In the genomic region with DNA sequence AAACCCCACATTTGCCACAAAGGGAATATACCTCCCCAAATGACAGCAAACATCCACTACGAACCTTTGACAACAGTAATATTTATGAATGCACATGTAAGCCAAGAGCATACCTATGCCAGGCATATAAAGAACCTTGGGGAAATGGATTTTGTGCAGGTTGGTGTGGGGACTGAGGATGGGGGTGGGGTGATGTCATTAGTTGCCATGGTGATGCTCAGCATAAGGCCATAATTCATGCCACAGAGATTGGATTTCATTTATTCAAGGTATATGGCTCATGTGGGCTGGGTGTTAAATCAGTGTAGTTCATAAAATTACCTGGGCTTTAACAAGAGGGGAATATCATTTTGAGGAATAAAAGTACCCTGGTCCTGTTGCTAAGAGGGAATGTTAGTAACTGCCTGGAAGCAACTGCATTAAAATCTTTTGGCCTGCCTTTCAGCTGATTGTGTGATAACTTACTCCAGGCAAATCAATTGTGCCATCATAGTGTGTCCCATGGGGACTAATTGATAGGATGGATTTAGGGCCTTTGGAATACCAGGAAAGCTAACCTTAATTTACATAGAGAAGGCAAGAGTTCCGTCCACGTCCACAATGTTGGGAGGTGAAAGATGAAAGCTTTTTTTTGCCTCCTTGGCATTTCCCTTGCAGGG, we compare ENCODE assay signal across 19 mouse cellular contexts.
A peak's percentile ranks its signal among the peaks of the same experiment; 100 is the strongest.
DNase-seq lines count a peak whose midpoint lies in the region; ATAC-seq lines count a peak whose summit lies in the region.
"Had no signal": no experiment of that assay in that cellular context is flagged by ENCODE, and none has a peak within 500 bp of the region (broad histone marks: within the 10 kb centered on the region; RNA-seq: fewer than 3 reads in every experiment).

No protein-coding gene starts in this region.

- H3K4me1 ChIP-seq in hindbrain, embryonic 11.5 days (replicated peaks; ENCODE audit: control insufficient read depth, insufficient read depth, low read length), result no peaks in the 10 kb centered on the region
- no peaks in the 10 kb centered on the region for H3K4me1 ChIP-seq in hindbrain, embryonic 10.5 days (replicated peaks)
- peaks cover 14% of the 10 kb centered on the region; the same call in 1 of the 2 replicates for H3K4me1 ChIP-seq in forebrain, embryonic 16.5 days (replicated peaks; ENCODE audit: control insufficient read depth, insufficient read depth, low read length)
- H3K4me1 ChIP-seq in neural tube, embryonic 13.5 days (replicated peaks), result peaks cover 29% of the 10 kb centered on the region
- H3K4me1 ChIP-seq: embryonic facial prominence, embryonic 15.5 days; liver, embryonic 15.5 days had no signal

- peak; percentile 25 for DNase-seq in hindbrain, embryonic 11.5 days (ENCODE audit: low spot score)
- DNase-seq in hindbrain, embryonic 10.5 days (ENCODE audit: low spot score), result no peak
- peak; percentile 35 for DNase-seq in mesoderm, embryonic 11.5 days (ENCODE audit: low read depth, low spot score)
- no peak for DNase-seq in c-Kit-positive CD71-positive TER-119-positive erythroid progenitor cells, embryonic 14.5 days (ENCODE audit: low spot score)
- no peak for DNase-seq in layer of hippocampus, adult 9-10 months (ENCODE audit: low spot score)
- DNase-seq in heart, adult 11 months, result no peak
- DNase-seq: adrenal gland, postnatal 14 days; B cell, adult 2 months; cerebellum, adult 2 months; gastrocnemius, adult 2 months; heart, adult 2 months; layer of hippocampus, adult 9-11 months; spleen, adult 18-20 months had no signal

- H3K27me3 ChIP-seq in hindbrain, embryonic 11.5 days (ENCODE audit: control insufficient read depth, insufficient read depth, low read length), result no peaks in the 10 kb centered on the region
- no peaks in the 10 kb centered on the region for H3K27me3 ChIP-seq in hindbrain, embryonic 10.5 days (ENCODE audit: insufficient read depth, poor library complexity, severe bottlenecking)
- no peaks in the 10 kb centered on the region for H3K27me3 ChIP-seq in forebrain, embryonic 16.5 days (replicated peaks; ENCODE audit: control insufficient read depth, insufficient read depth, low read length)
- no peaks in the 10 kb centered on the region for H3K27me3 ChIP-seq in neural tube, embryonic 13.5 days
- H3K27me3 ChIP-seq: embryonic facial prominence, embryonic 15.5 days; liver, embryonic 15.5 days had no signal

- no peak overlapping the region for H3K9ac ChIP-seq in hindbrain, embryonic 11.5 days (ENCODE audit: low read depth, low read length)
- no peak overlapping the region for H3K9ac ChIP-seq in forebrain, embryonic 16.5 days (replicated peaks; ENCODE audit: low read depth, low read length)
- H3K9ac ChIP-seq in neural tube, embryonic 13.5 days, result no peak overlapping the region
- H3K9ac ChIP-seq: embryonic facial prominence, embryonic 15.5 days; liver, embryonic 15.5 days had no signal

- peak; percentile 81 for ATAC-seq in hindbrain, embryonic 11.5 days (ENCODE audit: low FRiP score)
- ATAC-seq in forebrain, embryonic 16.5 days, result peak; percentile 68
- peak; percentile 89 for ATAC-seq in neural tube, embryonic 13.5 days (ENCODE audit: low read depth)
- ATAC-seq: lung, postnatal 0 days had no signal

- no peak overlapping the region for H3K4me3 ChIP-seq in hindbrain, embryonic 11.5 days (ENCODE audit: low read depth, low read length)
- no peak overlapping the region for H3K4me3 ChIP-seq in hindbrain, embryonic 10.5 days
- no peak overlapping the region for H3K4me3 ChIP-seq in forebrain, embryonic 16.5 days (replicated peaks; ENCODE audit: low read length)
- no peak overlapping the region for H3K4me3 ChIP-seq in neural tube, embryonic 13.5 days
- H3K4me3 ChIP-seq: embryonic facial prominence, embryonic 15.5 days; gastrocnemius, adult 2 months; heart, adult 2 months; liver, embryonic 15.5 days; myocyte had no signal

- no peaks in the 10 kb centered on the region for H3K36me3 ChIP-seq in hindbrain, embryonic 11.5 days (ENCODE audit: control insufficient read depth, insufficient read depth, low read length)
- H3K36me3 ChIP-seq in hindbrain, embryonic 10.5 days, result no peaks in the 10 kb centered on the region
- H3K36me3 ChIP-seq in forebrain, embryonic 16.5 days (ENCODE audit: control insufficient read depth, insufficient read depth), result no peaks in the 10 kb centered on the region
- H3K36me3 ChIP-seq in neural tube, embryonic 13.5 days, result peaks cover 5% of the 10 kb centered on the region; the same call in 1 of the 2 replicates
- H3K36me3 ChIP-seq: embryonic facial prominence, embryonic 15.5 days; liver, embryonic 15.5 days had no signal

- WGBS in hindbrain, embryonic 11.5 days, result 68% methylated on average over 3 of the region's 3 CpGs
- WGBS in hindbrain, embryonic 10.5 days, result 74% methylated on average over 3 of the region's 3 CpGs
- 61% methylated on average over 3 of the region's 3 CpGs for WGBS in forebrain, embryonic 16.5 days
- WGBS in neural tube, embryonic 13.5 days, result 46% methylated on average over 3 of the region's 3 CpGs

- no peak overlapping the region; the same call in 1 of the 2 replicates for H3K27ac ChIP-seq in hindbrain, embryonic 11.5 days (ENCODE audit: low read depth, low read length)
- no peak overlapping the region for H3K27ac ChIP-seq in hindbrain, embryonic 10.5 days
- no peak overlapping the region for H3K27ac ChIP-seq in forebrain, embryonic 16.5 days (ENCODE audit: low read length)
- peak overlapping the region; percentile 78 for H3K27ac ChIP-seq in neural tube, embryonic 13.5 days (replicated peaks)
- H3K27ac ChIP-seq: embryonic facial prominence, embryonic 15.5 days; gastrocnemius, adult 2 months; heart, adult 2 months; liver, embryonic 15.5 days had no signal

- no peak overlapping the region for H3K4me2 ChIP-seq in hindbrain, embryonic 11.5 days (replicated peaks; ENCODE audit: low read depth, low read length)
- no peak overlapping the region for H3K4me2 ChIP-seq in forebrain, embryonic 16.5 days (ENCODE audit: low read length)
- H3K4me2 ChIP-seq in neural tube, embryonic 13.5 days, result no peak overlapping the region
- H3K4me2 ChIP-seq: embryonic facial prominence, embryonic 15.5 days; liver, embryonic 15.5 days had no signal

- H3K9me3 ChIP-seq in hindbrain, embryonic 11.5 days (ENCODE audit: control insufficient read depth, low read length), result no peaks in the 10 kb centered on the region
- H3K9me3 ChIP-seq in hindbrain, embryonic 10.5 days, result no peaks in the 10 kb centered on the region
- no peaks in the 10 kb centered on the region; the same call in 1 of the 2 replicates for H3K9me3 ChIP-seq in forebrain, embryonic 16.5 days (ENCODE audit: control insufficient read depth, low read length)
- H3K9me3 ChIP-seq in neural tube, embryonic 13.5 days, result no peaks in the 10 kb centered on the region
- H3K9me3 ChIP-seq: embryonic facial prominence, embryonic 15.5 days; liver, embryonic 15.5 days had no signal

Comparison
In these comparisons a context has a peak if more than half of its experiments do, and no peak if none do; other contexts are left out.
1. DNase-seq: peak in hindbrain, embryonic 11.5 days (single experiment) and mesoderm, embryonic 11.5 days (single experiment); none in hindbrain, embryonic 10.5 days (single experiment), c-Kit-positive CD71-positive TER-119-positive erythroid progenitor cells, embryonic 14.5 days (single experiment), layer of hippocampus, adult 9-10 months (single experiment) and heart, adult 11 months (single experiment).
2. Peak in every context shown above with its lines, with median percentiles within 50 percentile points of each other: ATAC-seq.